Mouse (Mus musculus): ENCODE measurements around the gene Snx21. TPM values are rescaled to one million over a fixed set of nuclear protein-coding genes. Genes with fewer than 3 reads are reported as not detected.

Snx21 gene
- polyA plus RNA-seq, 1 experiment from 2014 or later, result 11.6 TPM

GRCm38 (mm10) chr2:164833314-164833959, 47.8 kb downstream of the Snx21 start, which contains the start of gene Neurl2:
Gene Neurl2 (minus strand): TSS chr2:164833456.
- Histone ChIP-seq H3K27me3 (ENCODE audit: control insufficient read depth, insufficient read depth, low read length) (no peaks in the 10 kb centered on the region), H3K4me2 (replicated peaks; ENCODE audit: low read depth, low read length) (peak within 1 kb of the TSS; percentile 98), H3K9me3 (ENCODE audit: control insufficient read depth, low read length) (no peaks in the 10 kb centered on the region), H3K9ac (ENCODE audit: low read depth, low read length) (peak within 1 kb of the TSS; percentile 72), H3K27ac (ENCODE audit: low read depth, low read length) (peak within 1 kb of the TSS; percentile 58), H3K4me1 (replicated peaks; ENCODE audit: control insufficient read depth, insufficient read depth, low read length) (0 out of 2 replicates have a peak, but pooled peaks cover 4% of the 10 kb centered on the region), H3K36me3 (ENCODE audit: control insufficient read depth, insufficient read depth, low read length) (no peaks in the 10 kb centered on the region), H3K4me3 (ENCODE audit: low read depth, low read length) (peak within 1 kb of the TSS; percentile 50)
- 0% methylated on average over 30 of the region's 31 CpGs for WGBS
- DNase-seq (ENCODE audit: low spot score) (peak; percentile 95), ATAC-seq (ENCODE audit: low FRiP score) (peak; percentile 68)

GRCm38 (mm10) chr2:164834531-164834930, 48.9 kb downstream of the Snx21 start:
- no peak for DNase-seq (ENCODE audit: low spot score)
- peak overlapping the region; percentile 72 for H3K9ac ChIP-seq (ENCODE audit: low read depth, low read length)

GRCm38 (mm10) chr2:164835164-164835563, 49.5 kb downstream of the Snx21 start:
- DNase-seq (ENCODE audit: low spot score) (no peak), ATAC-seq (ENCODE audit: low FRiP score) (no peak)
- no peak overlapping the region for H3K27ac ChIP-seq (ENCODE audit: low read depth, low read length)
- H3K9me3 ChIP-seq (ENCODE audit: control insufficient read depth, low read length), result no peaks in the 10 kb centered on the region
- 93% methylated on average over 4 of the region's 4 CpGs for WGBS
- H3K4me2 ChIP-seq (replicated peaks; ENCODE audit: low read depth, low read length), result no peak overlapping the region
- no peak overlapping the region for H3K9ac ChIP-seq (ENCODE audit: low read depth, low read length)
- H3K4me1 ChIP-seq (replicated peaks; ENCODE audit: control insufficient read depth, insufficient read depth, low read length), result 0 out of 2 replicates have a peak, but pooled peaks cover 4% of the 10 kb centered on the region
- H3K36me3 ChIP-seq (ENCODE audit: control insufficient read depth, insufficient read depth, low read length), result 0 out of 2 replicates have a peak, but pooled peaks cover 5% of the 10 kb centered on the region
- no peak overlapping the region for H3K4me3 ChIP-seq (ENCODE audit: low read depth, low read length)
- no peaks in the 10 kb centered on the region for H3K27me3 ChIP-seq (ENCODE audit: control insufficient read depth, insufficient read depth, low read length)

More at GRCm38 (mm10) chr2:164834531-164834930, 48.9 kb downstream of the Snx21 start:
- H3K27ac ChIP-seq (ENCODE audit: low read depth, low read length), result no peak overlapping the region
- H3K4me3 ChIP-seq (ENCODE audit: low read depth, low read length), result peak overlapping the region; percentile 50
- H3K4me2 ChIP-seq (replicated peaks; ENCODE audit: low read depth, low read length), result peak overlapping the region; percentile 98
- 0 out of 2 replicates have a peak, but pooled peaks cover 5% of the 10 kb centered on the region for H3K36me3 ChIP-seq (ENCODE audit: control insufficient read depth, insufficient read depth, low read length)
- H3K9me3 ChIP-seq (ENCODE audit: control insufficient read depth, low read length), result no peaks in the 10 kb centered on the region
- H3K4me1 ChIP-seq (replicated peaks; ENCODE audit: control insufficient read depth, insufficient read depth, low read length), result 0 out of 2 replicates have a peak, but pooled peaks cover 4% of the 10 kb centered on the region
- 49% methylated on average over 8 of the region's 8 CpGs for WGBS
- H3K27me3 ChIP-seq (ENCODE audit: control insufficient read depth, insufficient read depth, low read length), result no peaks in the 10 kb centered on the region
- ATAC-seq (ENCODE audit: low FRiP score), result no peak

Other genes with a start within 250 kb of the Snx21 start
- 22.9 TPM in 2 replicates for gene Wfdc2, start 223.4 kb upstream of the Snx21 start, polyA plus RNA-seq (2014; fragmentation: Nextera tagmentation; extraction: Ambion mirVana)
- gene Spint3, start 212.4 kb upstream of the Snx21 start, polyA plus RNA-seq (2014; fragmentation: Nextera tagmentation; extraction: Ambion mirVana), result not detected in 2 replicates
- gene Wfdc6a, start 200.4 kb upstream of the Snx21 start, polyA plus RNA-seq (2014; fragmentation: Nextera tagmentation; extraction: Ambion mirVana), result not detected in 2 replicates
- not detected in 2 replicates for gene Eppin, start 192.2 kb upstream of the Snx21 start, polyA plus RNA-seq (2014; fragmentation: Nextera tagmentation; extraction: Ambion mirVana)
- not detected in 2 replicates for gene Wfdc6b, start 172.3 kb upstream of the Snx21 start, polyA plus RNA-seq (2014; fragmentation: Nextera tagmentation; extraction: Ambion mirVana)
- gene Wfdc8, start 172.2 kb upstream of the Snx21 start, polyA plus RNA-seq (2014; fragmentation: Nextera tagmentation; extraction: Ambion mirVana), result not detected in 2 replicates
- gene Wfdc16, start 147.0 kb upstream of the Snx21 start, polyA plus RNA-seq (2014; fragmentation: Nextera tagmentation; extraction: Ambion mirVana), result not detected in 2 replicates
- gene Wfdc10, start 129.8 kb upstream of the Snx21 start, polyA plus RNA-seq (2014; fragmentation: Nextera tagmentation; extraction: Ambion mirVana), result not detected in 2 replicates
- gene Wfdc9, start 129.2 kb upstream of the Snx21 start, polyA plus RNA-seq (2014; fragmentation: Nextera tagmentation; extraction: Ambion mirVana), result not detected in 2 replicates
- not detected in 2 replicates for gene Wfdc11, start 111.7 kb upstream of the Snx21 start, polyA plus RNA-seq (2014; fragmentation: Nextera tagmentation; extraction: Ambion mirVana)
- 0.24 TPM in 1 of 2 replicates, not detected in the other for gene Wfdc13, start 100.7 kb upstream of the Snx21 start, polyA plus RNA-seq (2014; fragmentation: Nextera tagmentation; extraction: Ambion mirVana)
- not detected in 2 replicates for gene Spint4, start 87.3 kb upstream of the Snx21 start, polyA plus RNA-seq (2014; fragmentation: Nextera tagmentation; extraction: Ambion mirVana)
- not detected in 2 replicates for gene Spint5, start 70.5 kb upstream of the Snx21 start, polyA plus RNA-seq (2014; fragmentation: Nextera tagmentation; extraction: Ambion mirVana)
- 0.53 and 1.0 TPM in 2 replicates for gene Wfdc3, start 39.9 kb upstream of the Snx21 start, polyA plus RNA-seq (2014; fragmentation: Nextera tagmentation; extraction: Ambion mirVana)
- gene Dnttip1, start 39.8 kb upstream of the Snx21 start, polyA plus RNA-seq (2014; fragmentation: Nextera tagmentation; extraction: Ambion mirVana), result 79.4 and 81.5 TPM in 2 replicates
- 498 and 520 TPM in 2 replicates for gene Ube2c, start 15.9 kb upstream of the Snx21 start, polyA plus RNA-seq (2014; fragmentation: Nextera tagmentation; extraction: Ambion mirVana)
- 4.8 and 7.1 TPM in 2 replicates for gene Tnnc2, start 5.9 kb upstream of the Snx21 start, polyA plus RNA-seq (2014; fragmentation: Nextera tagmentation; extraction: Ambion mirVana)
- 11.9 and 12.8 TPM in 2 replicates for gene Acot8, start 19.1 kb downstream of the Snx21 start, polyA plus RNA-seq (2014; fragmentation: Nextera tagmentation; extraction: Ambion mirVana)
- gene Zswim3, start 19.3 kb downstream of the Snx21 start, polyA plus RNA-seq (2014; fragmentation: Nextera tagmentation; extraction: Ambion mirVana), result 13.3 and 13.7 TPM in 2 replicates
- gene Zswim1, start 36.9 kb downstream of the Snx21 start, polyA plus RNA-seq (2014; fragmentation: Nextera tagmentation; extraction: Ambion mirVana), result 22.9 and 23.0 TPM in 2 replicates
- gene Spata25, start 42.7 kb downstream of the Snx21 start, polyA plus RNA-seq (2014; fragmentation: Nextera tagmentation; extraction: Ambion mirVana), result not detected in 2 replicates
- gene Ctsa, start 47.0 kb downstream of the Snx21 start, polyA plus RNA-seq (2014; fragmentation: Nextera tagmentation; extraction: Ambion mirVana), result 85.7 and 92.0 TPM in 2 replicates
- 3.0 and 4.4 TPM in 2 replicates for gene Neurl2, start 47.6 kb downstream of the Snx21 start, polyA plus RNA-seq (2014; fragmentation: Nextera tagmentation; extraction: Ambion mirVana)
- gene Pltp, start 71.9 kb downstream of the Snx21 start, polyA plus RNA-seq (2014; fragmentation: Nextera tagmentation; extraction: Ambion mirVana), result 62.2 and 67.6 TPM in 2 replicates
- gene Pcif1, start 93.5 kb downstream of the Snx21 start, polyA plus RNA-seq (2014; fragmentation: Nextera tagmentation; extraction: Ambion mirVana), result 58.1 and 60.0 TPM in 2 replicates
- 8.6 and 8.8 TPM in 2 replicates for gene Zfp335, start 125.9 kb downstream of the Snx21 start, polyA plus RNA-seq (2014; fragmentation: Nextera tagmentation; extraction: Ambion mirVana)
- gene Mmp9, start 155.0 kb downstream of the Snx21 start, polyA plus RNA-seq (2014; fragmentation: Nextera tagmentation; extraction: Ambion mirVana), result 1.3 TPM in 2 replicates
- 7.4 and 7.5 TPM in 2 replicates for gene Slc12a5, start 175.0 kb downstream of the Snx21 start, polyA plus RNA-seq (2014; fragmentation: Nextera tagmentation; extraction: Ambion mirVana)
- 79.0 and 79.5 TPM in 2 replicates for gene Ncoa5, start 249.0 kb downstream of the Snx21 start, polyA plus RNA-seq (2014; fragmentation: Nextera tagmentation; extraction: Ambion mirVana)